Mouse (Mus musculus) heart, adult 2 months (tissue): Measurements from ENCODE around the gene Jak3.

Experiments used
- CTCF ChIP-seq: fragments of 200-600 bp; IDR thresholded peaks from 2 replicates; pipeline ENCODE4 v1.8.1; 2022; ENCODE audit warnings: antibody characterized with exemption, mild to moderate bottlenecking, moderate library complexity
- EP300 ChIP-seq: fragments of 200-500 bp; IDR thresholded peaks from 2 replicates; pipeline ENCODE4 v1.6.1; 2011; ENCODE audit warnings: low read depth, low read length, control low read depth; ENCODE audit not compliant: insufficient read depth
- POLR2A ChIP-seq: fragments of 200-500 bp; IDR thresholded peaks from 2 replicates; pipeline ENCODE4 v1.6.1; 2011; ENCODE audit warnings: mild to moderate bottlenecking, low read depth, low read length, control low read depth; ENCODE audit not compliant: insufficient read depth

DNA sequence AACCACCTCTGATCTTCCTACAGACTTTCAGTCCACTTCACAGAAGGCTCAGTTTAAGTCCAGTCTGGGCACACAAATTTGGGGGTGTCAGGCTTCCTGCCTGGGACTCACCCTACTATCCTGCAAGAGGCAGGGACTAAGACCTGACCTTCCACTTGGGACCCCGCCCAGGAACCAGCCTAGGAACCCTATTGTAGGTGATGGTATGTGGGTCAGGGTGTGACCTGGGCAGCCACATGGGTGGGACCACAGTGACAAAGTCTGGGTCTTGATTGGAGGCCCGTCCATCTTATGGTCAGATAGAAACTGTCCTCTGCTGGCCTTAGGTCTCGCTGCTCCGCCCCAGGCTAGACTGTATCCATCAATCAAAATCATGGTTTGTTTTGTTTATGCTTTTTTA is 48.3 kb downstream of the Jak3 start:
- TF ChIP-seq EP300 (no peak), POLR2A (no peak), CTCF (no peak)
